Mouse (Mus musculus) adrenal gland, postnatal 25 days (tissue): ENCODE measurements around the gene Erg28. TPM values are rescaled to one million over a fixed set of nuclear protein-coding genes. Genes with fewer than 3 reads are reported as not detected.

Experiments used
- DNase-seq: peaks from one replicate; pipeline ENCODE4 v3.0.0; 2021; ENCODE audit warnings: mixed read lengths
- long read RNA-seq: library from polyadenylated mRNA; stranded (forward); transcript quantifications from one replicate; pipeline ENCODE4 v2.0.0, GENCODE M21; 2021
- total RNA-seq: library from RNA; stranded (reverse); gene quantifications from 2 replicates; pipeline ENCODE4 v1.2.3, GENCODE M21; 2021

Gene Erg28
- 53.8 and 60.0 TPM in 2 replicates for total RNA-seq
- long read RNA-seq, transcript Erg28-201 (5 exons, 1,169 nt): major isoform, 38 of 51 reads
- long read RNA-seq, partial matches to known transcripts: 1 of 51 reads
- long read RNA-seq, other reads (novel, unspliced or antisense): 12 of 51 reads

GRCm38 (mm10) chr12:85824438-85825264 is at the start of gene Erg28, which contains the start of gene Ttll5:
Gene Erg28, minus strand, starts transcription at chr12:85824550.
Gene Ttll5, plus strand, starts transcription at chr12:85824659.
- DNase-seq: peak; percentile 93

GRCm38 (mm10) chr12:85869423-85869822 is 45.1 kb upstream of the Erg28 start:
- DNase-seq: peak; percentile 56

GRCm38 (mm10) chr12:85867125-85867524 is 42.8 kb upstream of the Erg28 start:
- no peak for DNase-seq

DNA sequence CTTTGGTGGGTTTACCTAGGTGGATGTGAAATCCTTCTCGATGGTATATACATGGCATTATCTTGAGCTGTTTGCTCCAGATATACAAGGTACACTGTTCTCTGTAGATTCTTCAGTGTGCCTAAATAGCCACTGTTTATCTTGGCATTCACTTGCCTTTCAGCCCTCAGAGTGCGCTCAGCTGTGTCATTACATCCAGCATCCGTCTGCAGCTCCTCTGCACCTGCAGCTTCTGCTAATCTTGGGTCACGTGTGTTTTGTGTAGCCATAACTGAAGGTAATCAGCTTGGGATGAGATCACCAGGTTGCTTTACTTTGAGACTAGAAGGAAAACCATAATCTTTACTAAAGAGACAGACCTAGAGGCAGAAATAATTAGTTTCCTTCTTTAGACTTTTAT is 42.3 kb upstream of the Erg28 start:
- DNase-seq: no peak

GRCm38 (mm10) chr12:85865526-85865925 is 41.2 kb upstream of the Erg28 start:
- no peak for DNase-seq

DNA sequence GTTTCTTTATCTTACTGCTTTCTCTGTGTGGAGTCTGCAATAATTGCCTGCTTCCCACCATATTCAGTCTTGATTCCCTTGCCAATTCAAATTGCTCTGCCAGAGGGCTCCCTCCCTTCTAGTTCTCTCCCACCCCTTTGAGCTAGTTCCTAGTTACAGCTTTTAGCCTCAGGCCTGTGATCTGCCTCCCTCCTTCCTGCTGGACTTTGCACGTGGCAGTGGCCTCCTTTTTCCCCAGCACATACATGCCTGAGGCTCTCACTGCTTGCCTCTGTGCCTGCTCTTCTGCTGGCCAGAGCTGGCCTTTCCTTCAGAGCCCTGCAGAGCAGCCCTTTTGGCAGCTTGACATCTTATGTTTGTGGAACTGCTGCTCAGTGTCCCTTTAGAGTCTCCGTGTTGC is 38.2 kb upstream of the Erg28 start:
- DNase-seq: no peak

- DNase-seq: peak; percentile 9
Measured at GRCm38 (mm10) chr12:85859511-85860189, 35.3 kb upstream of the Erg28 start.

DNA sequence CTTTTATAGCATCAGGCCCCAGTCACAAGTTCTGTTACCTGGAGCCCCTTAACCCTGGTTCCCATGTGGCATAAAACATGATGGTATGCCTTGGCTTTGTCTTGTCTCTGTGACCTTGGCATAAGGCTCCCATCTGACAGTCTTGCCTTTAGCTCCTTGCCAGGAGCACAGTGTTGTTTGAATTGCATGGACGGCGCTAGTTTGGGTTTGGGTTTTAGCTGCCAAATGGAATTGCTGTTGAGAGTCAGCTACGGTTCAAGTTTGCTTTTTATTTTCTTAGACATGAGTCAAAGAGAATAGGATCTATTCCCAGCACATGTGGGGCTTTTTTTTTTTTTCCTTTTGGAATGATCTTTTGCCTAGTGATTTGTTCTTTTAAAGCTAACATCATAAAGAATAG is 34.8 kb upstream of the Erg28 start:
- no peak for DNase-seq

DNA sequence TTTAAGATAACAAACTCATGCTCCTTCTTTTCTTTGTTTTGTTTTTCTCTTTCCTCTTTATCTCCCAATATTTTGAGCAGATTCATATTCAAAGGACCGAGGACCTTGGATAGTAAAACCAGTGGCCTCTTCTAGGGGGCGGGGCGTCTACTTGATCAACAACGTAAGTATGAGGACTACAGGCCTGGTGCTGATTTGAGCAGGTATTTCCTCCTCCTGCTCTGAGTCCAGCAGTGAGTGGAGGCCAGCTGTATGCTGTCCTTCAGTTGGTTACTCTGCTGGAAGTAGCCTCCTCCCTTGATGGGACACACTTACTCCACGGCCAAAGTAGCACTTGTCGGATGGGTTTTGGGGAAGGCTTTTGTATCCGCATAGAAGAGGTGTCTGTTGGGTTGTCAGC is 33.0 kb upstream of the Erg28 start:
- no peak for DNase-seq

DNA sequence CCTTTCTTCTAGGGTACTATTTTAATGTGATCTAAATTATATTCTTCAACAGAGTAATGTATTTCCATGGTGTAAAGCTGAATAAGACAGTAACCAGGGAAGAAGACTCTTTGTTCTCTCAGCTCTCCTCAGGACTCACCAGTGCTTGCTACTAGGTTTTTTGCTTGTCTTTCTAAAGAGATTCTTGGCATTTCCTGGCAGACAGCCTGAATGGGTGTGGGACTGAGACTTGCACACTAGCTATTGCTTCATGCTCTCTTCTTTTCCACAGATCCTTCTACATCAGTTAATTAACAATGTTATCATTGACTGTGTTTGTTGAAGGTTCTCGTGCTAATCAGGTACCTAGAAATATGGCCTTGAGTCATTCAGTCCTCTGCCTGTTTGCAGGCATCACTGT is 29.9 kb upstream of the Erg28 start:
- DNase-seq: no peak

- no peak for DNase-seq
Measured at GRCm38 (mm10) chr12:85853836-85854235, 29.5 kb upstream of the Erg28 start.

GRCm38 (mm10) chr12:85850661-85851060 is 26.3 kb upstream of the Erg28 start:
- no peak for DNase-seq

DNA sequence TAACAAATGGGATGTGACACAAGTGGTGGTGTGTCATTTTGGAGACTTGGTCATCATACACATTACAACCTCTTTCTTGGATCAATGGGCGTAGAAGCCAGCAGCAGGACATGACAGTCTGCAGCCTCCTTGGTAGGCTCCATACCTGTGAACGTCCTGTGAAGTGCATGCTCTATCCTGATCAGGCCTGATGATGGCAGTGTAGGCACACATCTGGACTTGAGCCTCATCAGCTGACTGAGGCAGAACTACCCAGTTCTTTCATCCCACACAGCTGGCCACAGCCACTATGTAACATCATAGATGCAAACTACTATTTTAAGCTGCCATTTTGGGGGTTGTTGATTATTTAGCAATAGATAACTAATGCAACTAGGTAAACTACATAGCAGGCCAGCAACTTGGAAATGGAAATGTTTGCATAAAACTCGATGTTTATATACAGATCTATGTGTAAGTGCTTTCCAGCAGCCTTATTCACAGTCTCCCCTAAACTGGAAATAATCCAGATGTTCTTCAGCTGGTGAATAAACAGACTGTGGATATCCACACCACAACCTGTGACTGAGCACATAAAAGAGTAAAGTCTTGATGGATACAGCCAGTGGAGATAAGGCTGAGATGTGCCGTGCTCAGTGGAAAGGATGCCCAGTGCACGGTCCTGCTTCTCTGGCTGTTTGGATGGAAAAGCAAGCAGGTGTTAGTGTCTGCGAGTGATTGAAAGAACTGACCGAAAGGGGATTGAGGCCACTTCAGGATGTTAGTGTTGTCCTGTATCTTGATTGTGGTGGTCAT is 24.0 kb upstream of the Erg28 start:
- no peak for DNase-seq

GRCm38 (mm10) chr12:85839371-85840000 is 15.1 kb upstream of the Erg28 start:
- DNase-seq: no peak

DNA sequence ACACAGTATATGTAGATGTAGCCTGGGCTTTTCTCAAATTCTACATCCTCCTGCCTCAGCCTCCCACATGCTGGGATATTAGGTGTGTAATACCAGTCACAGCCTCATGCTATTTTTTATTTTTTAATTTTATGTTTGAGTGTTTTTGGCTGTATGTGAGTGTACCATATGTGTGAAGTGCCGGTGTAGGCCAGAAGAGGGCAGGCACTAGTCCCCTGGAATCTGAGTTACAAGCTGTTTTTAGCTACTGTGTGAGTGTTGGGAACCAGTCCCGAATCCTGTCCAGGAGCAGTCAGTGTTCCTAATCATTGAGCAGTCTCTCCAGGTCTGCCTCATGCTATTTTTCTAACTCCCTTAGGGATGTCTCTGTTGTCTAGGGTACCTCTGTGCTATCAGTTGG is 13.4 kb upstream of the Erg28 start:
- no peak for DNase-seq

- DNase-seq: no peak
Measured at GRCm38 (mm10) chr12:85834543-85834942, 10.2 kb upstream of the Erg28 start.

GRCm38 (mm10) chr12:85830691-85831090 is 6.3 kb upstream of the Erg28 start:
- DNase-seq: peak; percentile 41

GRCm38 (mm10) chr12:85829866-85830265 is 5.5 kb upstream of the Erg28 start:
- DNase-seq: no peak

- no peak for DNase-seq
Measured at GRCm38 (mm10) chr12:85828856-85829255, 4.5 kb upstream of the Erg28 start.

DNA sequence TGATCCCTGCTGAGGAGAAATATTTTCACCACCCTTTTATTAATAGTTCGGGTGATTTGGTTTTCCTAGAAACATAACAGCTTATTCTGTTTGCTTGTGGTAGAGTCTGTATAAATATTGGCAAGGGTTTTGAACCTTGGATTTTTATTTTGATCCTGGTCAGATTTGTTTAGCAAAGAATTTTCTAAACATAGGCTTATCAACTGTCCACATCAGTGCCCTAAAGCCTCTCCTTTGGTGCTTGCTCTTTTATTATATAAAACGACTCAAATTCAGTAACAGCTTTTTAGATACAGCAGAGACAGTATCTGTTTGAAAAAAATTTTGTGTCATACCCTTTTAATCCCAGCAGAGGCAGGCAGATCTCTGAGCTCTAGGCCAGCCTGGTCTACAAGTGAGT is 1.5 kb upstream of the Erg28 start:
- no peak for DNase-seq

GRCm38 (mm10) chr12:85825361-85825760 is 1.0 kb upstream of the Erg28 start:
- no peak for DNase-seq

GRCm38 (mm10) chr12:85822051-85822450 is 2.3 kb downstream of the Erg28 start:
- DNase-seq: no peak
